Mouse (Mus musculus): ENCODE measurements around the gene Lrrc72.

DNA sequence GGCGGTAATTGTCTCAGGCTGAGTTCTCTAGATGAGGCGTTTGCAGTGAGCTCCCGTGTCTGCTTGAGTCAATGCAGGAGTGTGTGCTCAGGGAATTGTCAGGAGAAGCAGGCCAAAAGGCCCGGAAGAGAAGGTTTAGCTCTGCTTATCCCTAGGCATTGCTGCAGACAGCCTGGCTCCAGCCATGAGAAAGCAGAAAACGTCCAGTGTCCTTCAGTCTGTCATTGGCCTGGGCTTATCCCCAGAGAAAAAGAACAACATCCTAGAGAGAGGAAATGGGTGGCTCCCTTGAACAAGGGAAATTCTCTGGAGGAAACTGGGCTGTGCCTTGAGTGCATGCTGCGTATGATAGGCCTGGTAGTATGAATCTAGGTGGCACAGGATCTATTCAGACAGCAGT lies 70.6 kb downstream of the Lrrc72 start:
- TF ChIP-seq GATA1 (IDR thresholded peaks at IDR 0.05; ENCODE audit: low read length), result no peak
- no peak for TF ChIP-seq TAL1 (IDR thresholded peaks at IDR 0.05; ENCODE audit: low read length)
